Mouse (Mus musculus): ENCODE measurements around the gene Nr1i2. TPM values are rescaled to one million over a fixed set of nuclear protein-coding genes. Genes with fewer than 3 reads are reported as not detected.

Nr1i2 gene
- polyA plus RNA-seq, 1 experiment = not detected

GRCm38 (mm10) chr16:38318492-38318891 lies 23.9 kb upstream of the Nr1i2 start:
- Histone ChIP-seq H3K4me1 (ENCODE audit: control insufficient read depth, insufficient read depth, low read length) (no peaks in the 10 kb centered on the region), H3K4me3 (ENCODE audit: insufficient read depth, low read length) (no peak overlapping the region), H3K27ac (ENCODE audit: insufficient read depth, low read length) (no peak overlapping the region)
- TF ChIP-seq POLR2A (IDR thresholded peaks at IDR 0.05; ENCODE audit: low read depth, low read length) (no peak), CTCF (IDR thresholded peaks at IDR 0.05; ENCODE audit: borderline replicate concordance, insufficient read depth, low read length) (no peak)

GRCm38 (mm10) chr16:38308195-38308594 lies 13.6 kb upstream of the Nr1i2 start:
- H3K4me1 ChIP-seq (ENCODE audit: control insufficient read depth, insufficient read depth, low read length) = no peaks in the 10 kb centered on the region
- no peak overlapping the region for H3K4me3 ChIP-seq (ENCODE audit: insufficient read depth, low read length)
- no peak for TF ChIP-seq POLR2A (IDR thresholded peaks at IDR 0.05; ENCODE audit: low read depth, low read length)
- TF ChIP-seq CTCF (IDR thresholded peaks at IDR 0.05; ENCODE audit: borderline replicate concordance, insufficient read depth, low read length) = no peak
- H3K27ac ChIP-seq (ENCODE audit: insufficient read depth, low read length) = no peak overlapping the region

DNA sequence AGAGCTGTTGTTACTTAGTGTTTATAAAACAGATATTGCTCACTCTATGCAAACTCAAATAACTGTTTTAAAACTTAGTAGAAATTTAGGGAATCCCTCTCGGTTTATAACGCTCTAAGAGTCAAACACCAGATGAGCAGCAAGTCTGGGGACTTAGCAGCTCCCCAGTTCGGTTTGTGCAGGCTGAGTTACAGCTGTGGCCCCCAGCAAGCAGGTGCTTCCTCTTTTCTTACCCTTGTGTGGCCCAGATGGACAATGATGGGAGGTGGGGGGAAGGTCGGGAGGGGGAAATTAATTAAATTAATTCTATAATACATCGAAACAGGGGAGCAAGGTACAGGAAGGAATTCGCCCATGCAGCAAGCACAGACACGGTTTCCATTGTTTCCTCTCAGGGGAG lies 13.0 kb upstream of the Nr1i2 start:
- H3K4me3 ChIP-seq (ENCODE audit: insufficient read depth, low read length) = no peak overlapping the region
- no peak overlapping the region for H3K27ac ChIP-seq (ENCODE audit: insufficient read depth, low read length)
- no peak for TF ChIP-seq CTCF (IDR thresholded peaks at IDR 0.05; ENCODE audit: borderline replicate concordance, insufficient read depth, low read length)
- no peak for TF ChIP-seq POLR2A (IDR thresholded peaks at IDR 0.05; ENCODE audit: low read depth, low read length)
- H3K4me1 ChIP-seq (ENCODE audit: control insufficient read depth, insufficient read depth, low read length) = no peaks in the 10 kb centered on the region

GRCm38 (mm10) chr16:38307221-38307605 lies 12.6 kb upstream of the Nr1i2 start:
- Histone ChIP-seq H3K4me3 (ENCODE audit: insufficient read depth, low read length) (no peak overlapping the region), H3K4me1 (ENCODE audit: control insufficient read depth, insufficient read depth, low read length) (no peaks in the 10 kb centered on the region), H3K27ac (ENCODE audit: insufficient read depth, low read length) (no peak overlapping the region)
- TF ChIP-seq CTCF (IDR thresholded peaks at IDR 0.05; ENCODE audit: borderline replicate concordance, insufficient read depth, low read length) = no peak
- TF ChIP-seq POLR2A (IDR thresholded peaks at IDR 0.05; ENCODE audit: low read depth, low read length) = no peak

DNA sequence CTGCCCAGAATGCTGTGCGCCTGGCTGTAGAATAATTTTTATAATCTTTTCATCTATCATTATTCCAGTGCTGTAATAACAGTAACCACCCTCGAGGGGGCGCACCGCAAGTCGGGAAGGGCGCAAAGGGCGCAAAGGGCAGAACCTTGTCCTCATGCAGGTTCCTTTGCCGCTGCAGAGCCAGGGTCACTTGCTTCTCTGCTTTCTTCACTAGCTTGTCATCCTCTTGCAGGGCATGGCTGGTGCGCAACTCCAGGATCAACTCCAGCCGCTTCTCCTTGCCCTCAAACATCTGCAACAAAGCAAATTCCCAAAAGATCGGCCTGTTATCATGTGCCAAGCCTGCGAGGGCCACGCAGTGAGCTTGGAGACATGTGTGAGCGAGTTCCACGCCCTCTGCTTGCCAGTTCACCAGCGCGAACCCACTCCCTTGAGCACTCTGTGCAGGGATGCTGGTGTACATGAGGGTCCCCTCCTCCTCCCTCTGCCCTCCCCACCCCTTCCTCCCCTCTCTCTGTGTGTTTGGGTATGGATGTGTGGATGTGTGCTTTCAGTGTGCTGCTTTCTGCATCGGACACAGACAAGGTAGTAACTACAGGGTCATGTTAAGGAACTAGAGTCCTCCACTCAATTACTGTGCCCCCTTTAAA lies 12.1 kb upstream of the Nr1i2 start:
- H3K4me3 ChIP-seq (ENCODE audit: insufficient read depth, low read length) = no peak overlapping the region
- no peaks in the 10 kb centered on the region for H3K4me1 ChIP-seq (ENCODE audit: control insufficient read depth, insufficient read depth, low read length)
- H3K27ac ChIP-seq (ENCODE audit: insufficient read depth, low read length) = no peak overlapping the region
- TF ChIP-seq CTCF (IDR thresholded peaks at IDR 0.05; ENCODE audit: borderline replicate concordance, insufficient read depth, low read length) (peak; percentile 57), POLR2A (IDR thresholded peaks at IDR 0.05; ENCODE audit: low read depth, low read length) (no peak)

DNA sequence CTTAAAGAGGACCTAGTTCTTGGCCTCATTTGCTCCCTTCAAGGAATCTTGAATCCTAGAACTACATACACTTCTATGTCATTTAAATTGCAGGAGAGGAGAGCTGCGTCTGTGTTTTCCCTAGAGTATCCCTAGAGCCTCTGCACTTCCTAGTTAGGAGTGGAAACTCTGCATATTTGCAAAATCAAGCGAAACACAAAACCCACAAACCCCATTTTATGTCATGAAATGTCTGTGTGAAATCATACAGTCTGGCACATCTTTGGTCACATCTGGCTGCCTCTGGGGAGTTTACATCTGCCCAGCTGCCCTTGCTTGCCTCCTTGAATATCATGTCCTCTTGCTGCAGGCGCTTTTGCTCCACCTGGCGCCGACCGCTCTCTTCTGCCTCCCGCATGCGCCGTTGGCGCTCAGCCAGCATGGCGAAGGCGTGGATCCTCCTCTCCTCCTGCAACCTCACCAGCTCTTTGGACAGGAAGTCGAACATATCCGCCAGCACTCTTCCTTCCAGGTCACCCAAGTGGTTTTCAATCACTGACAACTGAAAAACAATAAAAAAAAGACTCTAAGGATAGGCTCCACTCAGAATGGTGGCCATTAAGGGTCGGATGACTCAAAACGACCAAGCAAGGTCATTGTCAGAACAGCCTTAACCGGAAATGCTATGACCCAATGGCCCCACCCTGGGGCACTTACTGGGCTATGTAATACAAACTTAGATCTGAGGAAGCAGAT lies 10.0 kb upstream of the Nr1i2 start:
- H3K27ac ChIP-seq (ENCODE audit: insufficient read depth, low read length) = no peak overlapping the region
- H3K4me3 ChIP-seq (ENCODE audit: insufficient read depth, low read length) = no peak overlapping the region
- no peaks in the 10 kb centered on the region for H3K4me1 ChIP-seq (ENCODE audit: control insufficient read depth, insufficient read depth, low read length)
- TF ChIP-seq POLR2A (IDR thresholded peaks at IDR 0.05; ENCODE audit: low read depth, low read length) (no peak), CTCF (IDR thresholded peaks at IDR 0.05; ENCODE audit: borderline replicate concordance, insufficient read depth, low read length) (no peak)

GRCm38 (mm10) chr16:38302367-38302766 lies 7.7 kb upstream of the Nr1i2 start:
- no peak overlapping the region for H3K4me3 ChIP-seq (ENCODE audit: insufficient read depth, low read length)

DNA sequence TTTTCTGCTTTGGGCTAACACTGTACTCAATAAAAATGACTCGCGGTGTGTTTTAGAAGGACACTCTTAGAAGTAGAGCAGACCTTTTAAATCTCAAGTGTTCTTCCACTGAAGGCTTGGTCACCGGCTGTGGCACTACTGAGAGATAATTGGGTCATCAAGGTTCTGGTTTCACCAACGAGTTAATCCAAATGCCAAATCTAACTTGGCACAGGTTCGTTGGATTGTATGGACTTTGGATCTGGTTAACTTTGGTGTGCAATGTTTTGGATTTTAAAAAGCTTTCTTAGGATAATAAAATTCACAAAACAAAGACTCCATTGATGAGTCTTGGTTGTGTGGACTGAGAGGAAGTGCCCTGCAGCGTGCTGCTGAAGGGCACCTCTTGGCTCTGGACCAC lies 3.8 kb upstream of the Nr1i2 start:
- TF ChIP-seq POLR2A (IDR thresholded peaks at IDR 0.05; ENCODE audit: low read depth, low read length) (no peak), CTCF (IDR thresholded peaks at IDR 0.05; ENCODE audit: borderline replicate concordance, insufficient read depth, low read length) (no peak)
- no peak overlapping the region for H3K27ac ChIP-seq (ENCODE audit: insufficient read depth, low read length)
- H3K4me1 ChIP-seq (ENCODE audit: control insufficient read depth, insufficient read depth, low read length) = no peaks in the 10 kb centered on the region
- no peak overlapping the region for H3K4me3 ChIP-seq (ENCODE audit: insufficient read depth, low read length)

More at GRCm38 (mm10) chr16:38302367-38302766, 7.7 kb upstream of the Nr1i2 start:
- Histone ChIP-seq H3K27ac (ENCODE audit: insufficient read depth, low read length) (no peak overlapping the region), H3K4me1 (ENCODE audit: control insufficient read depth, insufficient read depth, low read length) (no peaks in the 10 kb centered on the region)
- TF ChIP-seq CTCF (IDR thresholded peaks at IDR 0.05; ENCODE audit: borderline replicate concordance, insufficient read depth, low read length) = no peak
- TF ChIP-seq POLR2A (IDR thresholded peaks at IDR 0.05; ENCODE audit: low read depth, low read length) = no peak

DNA sequence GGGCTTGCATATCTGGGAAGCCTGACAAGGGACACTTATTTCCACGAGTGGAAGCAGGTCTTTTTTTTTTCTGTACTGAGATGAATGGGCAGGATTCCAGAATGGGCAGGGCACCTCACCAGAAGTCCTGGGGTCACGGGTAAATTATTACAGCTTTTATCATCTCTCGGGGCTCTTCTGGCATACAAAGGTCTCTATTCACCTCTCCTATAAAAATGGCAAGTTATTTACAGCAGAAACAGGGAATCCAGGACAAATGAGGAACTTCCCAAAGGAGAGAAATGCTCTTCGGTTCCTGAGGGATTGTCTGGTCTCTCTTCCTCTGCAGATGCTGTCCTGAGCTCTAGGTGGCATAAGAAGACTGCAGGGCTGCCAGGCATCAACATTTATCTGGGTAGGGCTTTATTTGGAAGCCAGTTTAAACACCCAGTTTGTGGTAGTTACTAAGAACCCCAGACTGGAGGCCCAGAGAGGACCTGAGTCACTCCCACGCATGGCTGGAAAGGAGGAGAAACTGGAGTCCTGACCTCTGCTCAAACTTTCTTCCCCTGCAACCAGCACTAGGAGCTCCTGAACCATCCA lies 816 bp upstream of the Nr1i2 start:
- TF ChIP-seq POLR2A (IDR thresholded peaks at IDR 0.05; ENCODE audit: low read depth, low read length) (no peak), CTCF (IDR thresholded peaks at IDR 0.05; ENCODE audit: borderline replicate concordance, insufficient read depth, low read length) (peak; percentile 29; the same call in 1 of the 2 replicates)
- Histone ChIP-seq H3K27ac (ENCODE audit: insufficient read depth, low read length) (no peak overlapping the region), H3K4me3 (ENCODE audit: insufficient read depth, low read length) (no peak overlapping the region), H3K4me1 (ENCODE audit: control insufficient read depth, insufficient read depth, low read length) (no peaks in the 10 kb centered on the region)

DNA sequence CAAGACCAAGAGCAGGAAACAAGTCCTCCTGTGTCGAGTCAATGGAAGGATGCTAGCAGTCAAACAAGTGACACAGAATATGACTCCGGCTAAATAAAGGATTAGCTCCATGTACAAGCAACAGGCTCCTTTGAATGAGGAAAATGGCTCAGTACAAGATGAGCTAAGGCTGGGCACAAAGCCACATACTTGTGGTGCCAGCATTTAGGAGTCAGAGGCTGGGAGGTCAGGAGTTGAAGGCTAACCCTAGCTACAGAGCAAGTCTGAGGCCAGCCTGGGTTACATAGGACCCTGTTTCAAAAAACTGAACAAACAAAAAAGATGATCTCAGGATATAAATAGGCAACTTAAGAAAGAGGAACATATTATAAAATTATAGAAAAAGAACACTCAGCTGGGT lies 4.5 kb downstream of the Nr1i2 start:
- H3K4me1 ChIP-seq (ENCODE audit: control insufficient read depth, insufficient read depth, low read length) = no peaks in the 10 kb centered on the region
- no peak overlapping the region for H3K27ac ChIP-seq (ENCODE audit: insufficient read depth, low read length)
- H3K4me3 ChIP-seq (ENCODE audit: insufficient read depth, low read length) = no peak overlapping the region
- TF ChIP-seq POLR2A (IDR thresholded peaks at IDR 0.05; ENCODE audit: low read depth, low read length) (no peak), CTCF (IDR thresholded peaks at IDR 0.05; ENCODE audit: borderline replicate concordance, insufficient read depth, low read length) (no peak)

Data from embryonic fibroblast, embryonic 13.5 days (primary cell).